In genomic region chr6:31549361-31550051, GRCm38 (mm10) we compare ENCODE assay signal across 8 mouse cellular contexts. TPM values are rescaled to one million over a fixed set of nuclear protein-coding genes. Genes with fewer than 3 reads are reported as not detected.
A peak's percentile ranks its signal among the peaks of the same experiment; 100 is the strongest.
DNase-seq lines count a peak whose midpoint lies in the region; ATAC-seq and TF ChIP-seq lines count a peak whose summit lies in the region.

No protein-coding gene starts in this region.

- H3K4me2 ChIP-seq in midbrain, postnatal 0 days (ENCODE audit: low read depth, low read length, poor library complexity, severe bottlenecking), result no peak overlapping the region
- no peak overlapping the region for H3K4me2 ChIP-seq in liver, postnatal 0 days (ENCODE audit: low read depth, low read length)

- intact Hi-C loops in heart, adult 2 months (cut with DNase I), result no loop called here

- peak overlapping the region; percentile 32 for H3K27ac ChIP-seq in heart, adult 2 months
- H3K27ac ChIP-seq in midbrain, postnatal 0 days (ENCODE audit: low read depth, low read length), result no peak overlapping the region
- no peak overlapping the region for H3K27ac ChIP-seq in liver, postnatal 0 days (ENCODE audit: low read depth)

- no peaks in the 10 kb centered on the region for H3K9me3 ChIP-seq in midbrain, postnatal 0 days (ENCODE audit: low read length)
- no peaks in the 10 kb centered on the region for H3K9me3 ChIP-seq in liver, postnatal 0 days (ENCODE audit: low read length)

- 0 out of 2 replicates have a peak, but pooled peaks cover 2% of the 10 kb centered on the region for H3K36me3 ChIP-seq in heart, adult 2 months (ENCODE audit: control insufficient read depth, insufficient read depth, low read length)
- H3K36me3 ChIP-seq in midbrain, postnatal 0 days (ENCODE audit: insufficient read depth, low read length), result no peaks in the 10 kb centered on the region
- no peaks in the 10 kb centered on the region for H3K36me3 ChIP-seq in liver, postnatal 0 days (replicated peaks; ENCODE audit: insufficient read depth, low read length)

- no peaks in the 10 kb centered on the region for H3K27me3 ChIP-seq in heart, adult 2 months (ENCODE audit: control insufficient read depth, insufficient read depth, low read length)
- no peaks in the 10 kb centered on the region for H3K27me3 ChIP-seq in midbrain, postnatal 0 days (ENCODE audit: insufficient read depth, low read length)
- no peaks in the 10 kb centered on the region for H3K27me3 ChIP-seq in liver, postnatal 0 days (ENCODE audit: insufficient read depth, low read length)

- WGBS in heart, adult 2 months, result 22% methylated on average over 5 of the region's 5 CpGs
- WGBS in midbrain, postnatal 0 days, result 46% methylated on average over 5 of the region's 5 CpGs
- WGBS in liver, postnatal 0 days (ENCODE audit: insufficient replicate concordance), result 65% methylated on average over 5 of the region's 5 CpGs

- TF ChIP-seq CTCF in heart, adult 2 months (IDR thresholded peaks at IDR 0.05), result no peak
- TF ChIP-seq CTCF in midbrain, postnatal 0 days (IDR thresholded peaks at IDR 0.05), result no peak
- TF ChIP-seq CTCF in liver, postnatal 0 days (IDR thresholded peaks at IDR 0.05; ENCODE audit: low read depth), result no peak

- 0 out of 2 replicates have a peak, but pooled peaks have one; percentile 49 for TF ChIP-seq EP300 in heart, adult 2 months (IDR thresholded peaks at IDR 0.05; ENCODE audit: insufficient read depth, low read depth, low read length)
- TF ChIP-seq EP300 in liver, postnatal 0 days (IDR thresholded peaks at IDR 0.05; ENCODE audit: low read depth), result no peak

- peaks cover 43% of the 10 kb centered on the region for H3K4me1 ChIP-seq in heart, adult 2 months (ENCODE audit: control insufficient read depth, insufficient read depth, low read length)
- 0 out of 2 replicates have a peak, but pooled peaks cover 3% of the 10 kb centered on the region for H3K4me1 ChIP-seq in midbrain, postnatal 0 days (ENCODE audit: insufficient read depth, low read length)
- H3K4me1 ChIP-seq in liver, postnatal 0 days (ENCODE audit: insufficient read depth), result no peaks in the 10 kb centered on the region

- peak; percentile 66 for DNase-seq in urinary bladder, postnatal 14 days (ENCODE audit: low spot score)
- no peak for DNase-seq in urinary bladder, postnatal 25 days (ENCODE audit: low spot score)
- peak; percentile 73 to 83 for DNase-seq in heart, adult 2 months
- DNase-seq in kidney, adult 8-10 months, result peak; percentile 58 to 60
- DNase-seq in midbrain, postnatal 0 days (ENCODE audit: low spot score), result peak; percentile 79
- DNase-seq in spleen, postnatal 4 days (ENCODE audit: low spot score in 2 of 2), result no peak
- no peak for DNase-seq in liver, postnatal 0 days
- DNase-seq in frontal cortex, postnatal 10 days (ENCODE audit: low spot score in 2 of 2), result no peak

- no peaks in the 10 kb centered on the region for H3K79me2 ChIP-seq in heart, adult 2 months (replicated peaks; ENCODE audit: control insufficient read depth, insufficient read depth, low read length)

- no peak overlapping the region for H3K4me3 ChIP-seq in heart, adult 2 months
- H3K4me3 ChIP-seq in midbrain, postnatal 0 days (ENCODE audit: low read depth, low read length), result no peak overlapping the region
- H3K4me3 ChIP-seq in liver, postnatal 0 days (ENCODE audit: low read depth, low read length), result no peak overlapping the region

- TF ChIP-seq POLR2A in heart, adult 2 months (IDR thresholded peaks at IDR 0.05; ENCODE audit: insufficient read depth, low read depth, low read length), result no peak

- H3K9ac ChIP-seq in heart, adult 2 months (ENCODE audit: low read depth, low read length), result peak overlapping the region; percentile 10; the same call in 1 of the 2 replicates
- H3K9ac ChIP-seq in midbrain, postnatal 0 days (replicated peaks; ENCODE audit: low read length, poor library complexity, severe bottlenecking), result no peak overlapping the region
- no peak overlapping the region for H3K9ac ChIP-seq in liver, postnatal 0 days (replicated peaks)

- 0 out of 2 replicates have a peak, but pooled peaks have one; percentile 44 for ATAC-seq in midbrain, postnatal 0 days (ENCODE audit: low FRiP score)
- no peak for ATAC-seq in liver, postnatal 0 days

RNA-seq across cellular contexts. Expression of gene Podxl, which starts 14.3 kb away (rescaled TPM):
- 10 to 100 TPM; 71.6 to 90.9 TPM for total RNA-seq in heart, adult 2 months (2021)
- polyA plus RNA-seq in heart, adult 2 months (2012; rRNA removed), result 53.8 and 99.2 TPM in 2 replicates
- 15.1 and 16.3 TPM in 2 replicates for total RNA-seq in midbrain, postnatal 0 days (2014; rRNA removed)
- polyA plus RNA-seq in midbrain, postnatal 0 days (2015; fragmentation: Nextera tagmentation; extraction: Ambion mirVana), result 5.7 and 6.0 TPM in 2 replicates
- 1.5 and 2.8 TPM in 2 replicates for polyA plus RNA-seq in liver, postnatal 0 days (2015; fragmentation: Nextera tagmentation; extraction: Ambion mirVana)

Comparison
In these comparisons a context has a peak if more than half of its experiments do, and no peak if none do; other contexts are left out.
1. DNase-seq: peak in urinary bladder, postnatal 14 days (single experiment), heart, adult 2 months (2 of 2), kidney, adult 8-10 months (2 of 2) and midbrain, postnatal 0 days (single experiment); none in urinary bladder, postnatal 25 days (single experiment), spleen, postnatal 4 days (0 of 2), liver, postnatal 0 days (single experiment) and frontal cortex, postnatal 10 days (0 of 2).